Mouse (Mus musculus) megakaryocyte, embryonic 14.5 days (primary cell): ENCODE results near the gene F10. TPM values are rescaled to one million over a fixed set of nuclear protein-coding genes. Genes with fewer than 3 reads are reported as not detected.
"Not testable (repeated sequence)": the region's sequence is repeated elsewhere in the genome, so short reads cannot be mapped to it uniquely, and the experiment has no call there.

Source experiments
- H3K27me3 ChIP-seq: replicated peaks from 2 replicates; pipeline ENCODE3; 2012; ENCODE audit warnings: inconsistent platforms
- H3K36me3 ChIP-seq: replicated peaks from 2 replicates; pipeline ENCODE3; 2012; ENCODE audit warnings: low read length, inconsistent platforms, mixed read lengths
- H3K4me1 ChIP-seq: 2 replicates; pipeline ENCODE4 v1.6.1; 2012; ENCODE audit warnings: inconsistent platforms
- H3K4me3 ChIP-seq: replicated peaks from 2 replicates; pipeline ENCODE3; 2012; ENCODE audit warnings: moderate library complexity, mild to moderate bottlenecking, inconsistent platforms
- H3K9me3 ChIP-seq: 2 replicates; pipeline ENCODE4 v1.6.1; 2012; ENCODE audit warnings: inconsistent platforms
- FLI1 ChIP-seq: IDR thresholded peaks from 2 replicates; pipeline ENCODE4 v1.6.1; 2012; ENCODE audit warnings: low read length, inconsistent platforms, mixed read lengths
- GATA1 ChIP-seq: IDR thresholded peaks from 3 replicates; pipeline ENCODE4 v1.6.1; 2012; ENCODE audit warnings: mixed read lengths, low read length, inconsistent platforms, borderline replicate concordance
- polyA plus RNA-seq: library from polyadenylated mRNA; stranded (reverse); fragments of >175 nt; gene quantifications from 2 replicates; pipeline ENCODE4 v1.2.3, GENCODE M21; 2012; ENCODE audit warnings: low replicate concordance; ENCODE audit not compliant: insufficient read depth

F10 gene
- polyA plus RNA-seq, 1 experiment: 24.9 TPM

GRCm38 (mm10) chr8:13050550-13050949, 13.4 kb downstream of the F10 start:
- H3K4me3 ChIP-seq: no peak overlapping the region
- H3K4me1 ChIP-seq: peaks cover 18% of the 10 kb centered on the region
- H3K27me3 ChIP-seq: peaks cover 8% of the 10 kb centered on the region
- peaks cover 99% of the 10 kb centered on the region for H3K36me3 ChIP-seq
- peaks cover 4% of the 10 kb centered on the region for H3K9me3 ChIP-seq
- TF ChIP-seq GATA1 (no peak), FLI1 (no peak)

- Histone ChIP-seq H3K4me1 (peaks cover 3% of the 10 kb centered on the region; the same call in 1 of the 2 replicates), H3K27me3 (peaks cover 29% of the 10 kb centered on the region), H3K4me3 (no peak overlapping the region), H3K36me3 (peaks cover 47% of the 10 kb centered on the region), H3K9me3 (peaks cover 4% of the 10 kb centered on the region)
- TF ChIP-seq FLI1 (no peak), GATA1 (no peak)
These were observed 20.2 kb downstream of the F10 start for GRCm38 (mm10) chr8:13057351-13057750.

DNA sequence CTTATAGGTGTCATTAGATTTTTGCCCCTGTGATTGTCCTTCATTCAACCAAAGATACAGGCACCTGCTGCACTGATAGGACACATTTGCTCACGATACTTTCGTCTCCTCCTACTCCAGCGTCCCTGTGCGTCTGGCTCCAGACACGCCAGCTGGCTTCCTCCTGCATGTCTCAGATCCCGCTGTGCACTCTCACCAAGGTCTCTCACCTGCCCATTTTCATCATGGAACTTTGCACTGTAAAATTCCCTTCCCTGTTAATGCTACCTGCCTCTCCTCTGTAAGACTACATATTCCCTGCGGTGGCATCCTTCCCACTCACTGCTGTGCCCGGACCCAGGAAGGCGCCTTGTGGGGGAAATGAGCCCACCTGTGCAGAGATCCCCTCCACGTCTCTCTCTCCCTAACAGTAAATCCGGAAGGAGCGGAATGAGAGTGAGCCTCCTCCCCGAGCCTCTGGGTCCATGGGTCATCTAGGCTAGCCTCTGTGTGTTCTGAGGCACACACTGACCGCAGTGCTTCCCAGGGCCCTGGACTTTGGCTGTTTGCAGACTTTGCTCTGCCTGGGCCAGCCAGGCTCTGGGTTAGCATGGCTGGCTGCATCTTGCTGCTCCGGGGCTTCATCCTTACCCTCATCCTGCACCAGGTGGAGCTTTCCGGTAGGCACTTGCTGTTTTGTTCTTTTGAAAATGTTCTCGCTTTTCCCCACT, 23.5 kb downstream of the F10 start, which contains the start of gene Proz:
Gene Proz, plus strand, starts transcription at position 474 of the 710 bp plus-strand sequence.
- Histone ChIP-seq H3K36me3 (peaks cover 14% of the 10 kb centered on the region), H3K4me1 (peaks cover 10% of the 10 kb centered on the region; the same call in 1 of the 2 replicates), H3K9me3 (peaks cover 4% of the 10 kb centered on the region), H3K27me3 (peaks cover 46% of the 10 kb centered on the region), H3K4me3 (no peak within 1 kb of the TSS)
- TF ChIP-seq GATA1 (no peak), FLI1 (no peak)

- H3K27me3 ChIP-seq: peaks cover 57% of the 10 kb centered on the region
- no peaks in the 10 kb centered on the region for H3K36me3 ChIP-seq
- no peak overlapping the region for H3K4me3 ChIP-seq
- peaks cover 4% of the 10 kb centered on the region for H3K9me3 ChIP-seq
- peaks cover 7% of the 10 kb centered on the region; the same call in 1 of the 2 replicates for H3K4me1 ChIP-seq
- TF ChIP-seq GATA1: no peak
- TF ChIP-seq FLI1: no peak
These were observed 26.0 kb downstream of the F10 start for GRCm38 (mm10) chr8:13063112-13063511.

DNA sequence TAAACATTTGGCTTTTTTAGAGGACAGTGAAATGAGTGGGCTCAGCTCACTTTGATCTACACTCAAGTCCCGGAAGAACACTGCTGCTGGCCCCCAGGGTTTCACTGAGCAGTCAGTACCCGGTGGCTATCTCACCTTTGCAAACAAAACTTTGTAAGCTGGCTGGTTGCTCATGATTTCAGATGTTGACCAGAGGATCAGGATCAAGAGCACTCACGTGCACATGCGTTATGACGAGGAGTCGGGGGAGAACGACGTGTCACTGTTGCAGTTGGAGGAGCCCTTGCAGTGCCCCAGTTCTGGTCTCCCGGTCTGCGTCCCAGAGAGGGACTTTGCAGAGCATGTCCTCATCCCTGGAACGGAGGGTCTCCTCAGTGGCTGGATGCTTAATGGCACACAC, 36.1 kb downstream of the F10 start:
- TF ChIP-seq GATA1: no peak
- no peak for TF ChIP-seq FLI1
- Histone ChIP-seq H3K36me3 (peaks cover 66% of the 10 kb centered on the region), H3K4me3 (no peak overlapping the region), H3K9me3 (no peaks in the 10 kb centered on the region), H3K4me1 (peaks cover 12% of the 10 kb centered on the region; the same call in 1 of the 2 replicates), H3K27me3 (no peaks in the 10 kb centered on the region)

- no peak for TF ChIP-seq GATA1
- H3K27me3 ChIP-seq: no peaks in the 10 kb centered on the region
- peak overlapping the region; percentile 9 for H3K4me3 ChIP-seq
- peaks cover 84% of the 10 kb centered on the region for H3K36me3 ChIP-seq
- no peaks in the 10 kb centered on the region for H3K9me3 ChIP-seq
- H3K4me1 ChIP-seq: peaks cover 12% of the 10 kb centered on the region; the same call in 1 of the 2 replicates
These were observed 37.9 kb downstream of the F10 start for GRCm38 (mm10) chr8:13075044-13075443.

GRCm38 (mm10) chr8:13075579-13075978, 38.5 kb downstream of the F10 start:
- H3K27me3 ChIP-seq, H3K9me3 ChIP-seq: not testable (repeated sequence)
- Histone ChIP-seq H3K4me3 (peak overlapping the region; percentile 43), H3K4me1 (peaks cover 12% of the 10 kb centered on the region; the same call in 1 of the 2 replicates), H3K36me3 (peaks cover 90% of the 10 kb centered on the region)

DNA sequence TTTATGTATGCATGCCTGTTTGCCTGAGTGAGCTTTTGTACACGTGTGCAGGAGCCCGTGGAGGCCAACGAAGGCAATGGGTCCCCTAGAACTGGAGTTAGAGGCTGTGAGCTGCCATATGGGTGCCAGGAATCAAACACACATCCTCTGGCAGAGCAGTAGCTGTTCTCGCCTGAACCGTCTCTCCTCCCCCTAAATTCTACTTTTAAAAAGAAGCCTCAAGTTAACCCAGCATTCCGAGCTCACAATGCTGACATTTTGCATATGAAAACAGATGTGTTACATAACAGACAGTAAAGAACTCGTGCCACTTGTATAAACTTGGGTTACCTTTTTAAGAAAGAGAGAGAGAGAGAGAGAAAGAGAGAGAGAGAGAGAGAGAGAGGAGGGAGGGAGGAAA, 40.4 kb downstream of the F10 start:
- TF ChIP-seq FLI1 (no peak), GATA1 (no peak)
- Histone ChIP-seq H3K4me3 (no peak overlapping the region), H3K4me1 (peaks cover 12% of the 10 kb centered on the region; the same call in 1 of the 2 replicates), H3K27me3 (no peaks in the 10 kb centered on the region), H3K36me3 (peaks cover 100% of the 10 kb centered on the region), H3K9me3 (no peaks in the 10 kb centered on the region)

DNA sequence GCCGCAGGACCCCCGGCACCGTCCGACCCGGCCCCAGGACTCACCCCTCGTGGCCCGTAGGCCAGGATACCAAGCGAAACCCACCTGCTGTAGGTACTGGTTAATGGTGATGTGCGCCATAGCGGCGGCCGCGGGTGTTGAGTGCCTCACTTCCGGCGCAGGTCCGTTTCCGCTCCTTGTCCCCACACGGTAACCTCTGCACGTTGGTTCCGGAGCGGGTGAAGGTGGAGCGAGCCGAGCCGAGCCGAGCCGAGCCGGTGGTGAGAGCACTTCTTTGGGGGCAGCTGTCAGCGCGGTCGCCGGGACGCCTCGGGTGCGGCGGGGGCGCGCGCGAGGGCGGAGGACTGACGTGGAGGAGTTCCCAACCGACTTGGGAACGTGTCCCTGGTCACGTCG, 67.6 kb downstream of the F10 start:
- peaks cover 32% of the 10 kb centered on the region for H3K36me3 ChIP-seq
- no peaks in the 10 kb centered on the region for H3K27me3 ChIP-seq
- no peak; the same call in 1 of the 2 replicates for TF ChIP-seq FLI1
- no peak for TF ChIP-seq GATA1
- no peaks in the 10 kb centered on the region for H3K9me3 ChIP-seq
- peaks cover 60% of the 10 kb centered on the region for H3K4me1 ChIP-seq
- peak overlapping the region; percentile 99 for H3K4me3 ChIP-seq

DNA sequence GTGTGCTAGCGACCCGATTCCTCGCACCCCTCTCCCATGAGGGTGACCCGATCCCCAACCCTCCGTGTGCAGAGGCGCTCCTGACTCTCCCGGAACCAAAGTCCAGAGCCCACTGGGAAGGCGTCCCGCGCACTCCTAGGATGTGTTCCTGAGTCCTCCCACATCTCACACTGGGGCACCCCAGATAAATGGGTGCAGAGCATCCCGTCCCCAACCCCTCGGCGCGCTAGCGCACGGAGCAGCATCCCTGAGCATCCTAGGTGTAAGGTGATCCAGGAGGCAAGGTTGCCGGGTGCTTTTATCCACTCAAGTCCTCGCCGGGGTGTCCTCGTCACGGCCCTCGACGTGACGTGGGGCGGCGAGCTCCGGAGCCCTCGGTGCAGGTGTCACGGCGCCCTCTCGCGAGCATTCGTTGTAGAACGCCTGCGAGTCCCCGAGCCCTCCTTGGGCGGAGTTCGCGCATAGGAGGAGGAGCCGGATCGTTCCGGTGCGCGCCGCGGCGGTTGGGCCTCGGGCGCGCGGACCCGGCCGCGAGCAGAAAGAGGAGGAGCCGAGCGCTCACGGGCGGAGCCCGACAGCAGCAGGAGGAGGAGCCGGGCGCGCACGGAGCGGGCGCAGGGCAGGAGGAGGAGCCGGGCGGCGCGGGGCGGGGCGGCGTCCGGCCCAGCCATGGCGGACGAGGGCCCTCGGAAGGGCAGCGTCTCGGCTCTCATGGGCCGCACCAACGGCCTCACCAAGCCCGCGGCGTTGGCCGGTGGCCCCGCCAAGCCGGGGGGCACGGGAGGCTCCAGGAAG, 68.2 kb downstream of the F10 start, which contains the start of the genes Pcid2 and Cul4a:
Gene Pcid2, minus strand, starts transcription at position 373 of the 795 bp plus-strand sequence.
Gene Cul4a, plus strand, starts transcription at position 535 of the 795 bp plus-strand sequence.
- H3K36me3 ChIP-seq: peaks cover 30% of the 10 kb centered on the region
- peaks cover 62% of the 10 kb centered on the region for H3K4me1 ChIP-seq
- H3K27me3 ChIP-seq: no peaks in the 10 kb centered on the region
- H3K9me3 ChIP-seq: no peaks in the 10 kb centered on the region
- no peak; the same call in 1 of the 2 replicates for TF ChIP-seq FLI1
- TF ChIP-seq GATA1: no peak
- H3K4me3 ChIP-seq: peak within 1 kb of the TSS; percentile 99
